Mouse (Mus musculus) kidney, postnatal 25 days (tissue): Measurements from ENCODE around the gene Lcn6.
A peak's percentile ranks its signal among the peaks of the same experiment; 100 is the strongest.
"Not testable (repeated sequence)": the region's sequence is repeated elsewhere in the genome, so short reads cannot be mapped to it uniquely, and the experiment has no call there.

ENCODE experiments used
- DNase-seq, 2 experiments: peaks; one replicate each; pipeline ENCODE4 v3.0.0; 2021; ENCODE audit warnings: mixed read lengths in 2 of 2

Lcn6 gene

DNA sequence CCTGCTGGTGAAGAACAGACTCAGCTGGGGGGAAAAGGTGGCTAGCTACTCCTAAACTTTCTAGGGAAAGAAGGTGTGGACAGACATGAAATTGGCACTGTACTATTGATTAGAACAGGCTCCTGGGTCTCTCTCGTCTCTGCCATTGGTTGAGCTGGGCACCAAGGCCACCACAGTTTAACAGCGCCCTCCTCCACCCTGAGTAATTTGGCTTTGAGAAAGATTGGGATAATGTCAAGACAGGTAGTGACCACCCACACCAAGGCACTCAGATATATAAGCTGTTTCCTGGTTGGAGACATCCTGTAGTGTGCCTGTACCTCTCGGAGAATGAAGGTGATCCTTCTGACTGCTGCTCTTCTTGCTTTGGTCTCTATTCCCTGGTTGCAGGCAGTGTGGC lies at the start of gene Lcn6:
Gene Lcn6, plus strand, starts transcription at position 301 of the 400 bp plus-strand sequence.
- no peak for DNase-seq

DNA sequence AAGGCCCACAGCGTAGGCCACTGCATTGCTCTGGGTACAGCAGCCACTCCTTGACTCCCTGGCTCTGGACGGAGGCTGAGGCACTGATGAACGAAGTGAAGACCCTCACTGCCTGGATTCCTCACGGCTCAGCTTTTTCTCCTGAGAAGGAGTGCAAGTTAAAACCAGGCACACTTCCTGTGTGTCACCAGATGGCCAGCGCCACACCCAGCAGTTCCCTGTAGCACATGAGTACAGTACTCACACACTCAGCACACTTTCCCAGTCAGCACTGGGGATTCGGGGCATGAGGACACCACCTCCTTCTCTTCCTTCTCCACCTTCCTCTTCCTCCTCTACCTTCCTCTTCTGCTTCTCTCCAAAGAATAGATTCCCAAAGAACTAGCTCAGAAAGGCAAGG lies 48.8 kb upstream of the Lcn6 start, which contains the start of gene Fcna:
Gene Fcna, minus strand, starts transcription at position 220 of the 400 bp plus-strand sequence.
- DNase-seq = no peak

DNA sequence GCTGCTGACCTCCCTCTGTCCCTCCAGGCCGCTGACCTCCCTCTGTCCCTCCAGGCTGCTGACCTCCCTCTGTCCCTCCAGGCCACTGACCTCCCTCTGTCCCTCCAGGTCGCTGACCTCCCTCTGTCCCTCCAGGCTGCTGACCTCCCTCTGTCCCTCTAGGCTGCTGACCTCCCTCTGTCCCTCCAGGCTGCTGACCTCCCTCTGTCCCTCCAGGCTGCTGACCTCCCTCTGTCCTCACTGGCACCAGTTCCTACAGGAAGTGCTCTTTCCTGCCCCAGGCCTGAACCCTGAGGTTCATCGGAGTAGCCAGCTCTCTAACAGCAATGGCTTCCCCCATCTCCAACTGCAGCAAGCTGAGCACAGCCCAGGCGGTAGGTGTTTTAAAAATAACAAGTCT lies 47.8 kb upstream of the Lcn6 start:
- DNase-seq = peak; percentile 51 to 76

DNA sequence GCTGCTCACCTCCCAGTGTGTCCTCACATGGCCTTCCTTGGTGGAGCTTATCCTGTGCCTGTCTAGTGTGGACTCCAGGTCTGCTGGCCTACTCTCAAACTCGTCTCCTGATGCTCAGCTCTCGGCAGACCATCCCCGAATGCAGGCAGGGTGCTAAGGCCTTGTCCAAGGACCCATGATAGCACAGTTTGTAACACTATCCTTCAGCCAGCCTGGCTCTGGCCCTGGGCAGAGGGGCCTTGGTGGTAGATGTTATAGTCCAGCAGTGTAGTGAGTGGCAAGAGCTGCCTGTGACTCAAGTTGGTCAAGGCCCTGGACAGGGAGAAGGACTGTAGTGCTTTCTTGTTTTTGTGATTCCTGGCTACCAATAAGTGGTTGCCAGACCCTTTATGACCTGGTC lies 43.0 kb upstream of the Lcn6 start:
- DNase-seq = no peak

DNA sequence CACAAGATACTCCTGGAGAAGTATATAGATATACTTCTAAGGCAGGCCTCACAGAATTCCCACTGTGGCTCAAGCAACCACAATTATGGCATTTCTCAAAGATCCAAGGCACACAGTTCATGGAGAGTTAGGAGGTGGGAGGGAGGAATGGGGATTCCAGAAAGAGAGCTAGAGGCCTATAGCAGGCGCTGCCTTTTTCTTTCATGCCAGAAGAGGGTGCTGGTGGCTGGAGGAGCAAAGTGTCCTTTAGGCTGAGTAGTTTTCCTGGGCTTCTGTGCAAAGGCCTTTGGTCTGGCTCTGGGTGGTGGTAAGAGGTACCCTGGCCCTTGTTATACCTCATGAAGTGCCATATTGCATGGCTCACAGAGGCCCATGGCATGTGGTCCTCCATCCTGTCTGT lies 42.5 kb upstream of the Lcn6 start:
- DNase-seq = no peak

DNA sequence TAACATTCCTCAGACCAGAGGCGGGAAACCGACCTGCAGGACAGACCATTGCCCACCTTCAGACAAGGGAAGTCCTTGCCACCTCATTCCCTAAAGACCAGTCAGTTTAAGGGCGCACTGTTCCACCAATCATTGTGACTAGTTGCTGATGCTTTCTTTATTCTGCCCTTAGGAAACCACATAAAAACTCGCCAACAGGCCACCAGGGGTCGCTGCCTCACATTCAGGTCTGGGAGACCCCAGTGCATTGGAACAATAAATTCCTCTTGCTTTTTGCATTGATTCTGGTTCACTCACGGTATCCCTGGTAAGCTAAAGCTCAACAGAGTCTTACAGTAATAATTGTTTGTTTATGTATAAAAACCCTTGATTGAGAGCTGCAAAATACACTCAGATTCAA lies 36.7 kb upstream of the Lcn6 start:
- peak in 1 of 2 experiments; percentile 56 for DNase-seq

DNA sequence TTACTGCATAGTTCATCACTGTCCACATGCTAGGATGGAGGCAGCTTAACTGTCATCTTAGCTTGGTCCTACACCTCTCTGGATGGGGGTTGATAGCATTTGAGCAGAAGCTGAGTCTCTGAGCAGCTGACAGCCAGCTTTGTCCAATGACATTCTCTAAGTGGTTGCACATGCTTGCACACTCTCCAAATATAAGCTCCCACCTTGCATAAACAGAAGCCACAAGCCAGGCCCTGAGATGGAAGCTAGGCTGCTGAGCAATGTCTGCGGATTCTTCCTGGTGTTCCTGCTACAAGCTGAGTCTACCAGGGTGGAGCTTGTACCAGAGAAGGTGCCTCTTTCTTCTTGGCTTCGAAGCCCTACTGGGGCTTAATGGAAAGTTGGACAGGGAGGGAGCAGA lies 23.7 kb upstream of the Lcn6 start, which contains the start of gene Lcn8:
Gene Lcn8, plus strand, starts transcription at position 219 of the 400 bp plus-strand sequence.
- DNase-seq = no peak

DNA sequence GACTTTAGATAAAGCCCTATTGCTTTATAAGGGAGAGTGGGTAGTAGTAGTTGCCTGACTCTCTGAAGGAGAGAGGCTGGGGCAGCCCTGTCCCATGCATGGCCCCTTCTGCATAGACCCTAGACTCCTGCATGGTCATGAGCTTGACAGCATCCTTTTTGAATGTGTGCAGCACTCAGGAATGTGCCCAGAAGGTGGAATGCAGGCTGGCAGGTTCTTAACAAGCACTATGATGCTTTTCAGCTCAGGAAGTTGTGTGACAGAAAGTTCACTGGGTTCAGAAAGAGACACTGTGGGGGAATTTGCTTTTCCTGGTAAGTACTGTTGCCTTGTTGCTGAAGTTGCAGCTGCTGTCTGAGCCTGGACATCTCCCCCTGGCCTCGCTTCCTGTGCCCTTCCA lies 22.1 kb upstream of the Lcn6 start:
- no peak for DNase-seq

DNA sequence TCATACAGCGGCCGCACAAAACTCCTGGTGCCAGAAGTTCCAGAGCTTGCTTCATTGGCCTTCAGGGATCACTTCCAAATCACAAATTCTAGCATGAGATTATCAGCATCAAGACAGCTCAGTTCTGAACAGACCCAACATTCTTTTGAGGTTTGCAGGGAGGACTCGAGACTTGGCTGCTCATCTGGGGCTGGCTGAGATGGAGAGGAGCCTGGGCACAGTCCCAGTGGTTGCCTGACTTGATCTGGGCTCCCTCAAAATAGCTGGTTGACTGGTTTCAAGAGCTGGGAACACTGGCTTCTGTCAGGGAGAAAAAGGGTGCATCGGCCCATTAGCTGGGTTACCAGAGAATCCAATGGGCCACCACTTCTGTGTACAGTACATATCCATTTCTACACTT lies 19.9 kb upstream of the Lcn6 start:
- no peak for DNase-seq

DNA sequence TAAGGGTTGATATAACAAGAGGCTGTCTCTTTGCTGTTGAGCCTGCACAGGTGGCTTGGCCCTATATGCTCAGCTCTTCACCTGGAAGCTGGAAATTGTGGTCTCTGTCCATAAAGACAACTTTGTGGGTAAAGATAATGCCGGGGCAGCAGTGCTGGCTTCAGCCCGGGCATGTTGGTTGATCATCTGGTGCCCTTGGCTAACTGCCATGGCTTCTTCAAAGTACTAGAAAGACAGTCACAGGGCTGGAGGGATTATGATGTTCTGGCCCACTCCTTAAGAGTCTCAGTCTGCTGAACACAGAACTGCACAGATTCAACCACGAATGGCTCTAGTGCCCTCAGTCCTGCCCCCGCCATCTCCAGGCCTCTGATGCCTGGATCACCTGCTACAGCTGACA lies 19.3 kb upstream of the Lcn6 start:
- peak in 1 of 2 experiments; percentile 24 for DNase-seq

DNA sequence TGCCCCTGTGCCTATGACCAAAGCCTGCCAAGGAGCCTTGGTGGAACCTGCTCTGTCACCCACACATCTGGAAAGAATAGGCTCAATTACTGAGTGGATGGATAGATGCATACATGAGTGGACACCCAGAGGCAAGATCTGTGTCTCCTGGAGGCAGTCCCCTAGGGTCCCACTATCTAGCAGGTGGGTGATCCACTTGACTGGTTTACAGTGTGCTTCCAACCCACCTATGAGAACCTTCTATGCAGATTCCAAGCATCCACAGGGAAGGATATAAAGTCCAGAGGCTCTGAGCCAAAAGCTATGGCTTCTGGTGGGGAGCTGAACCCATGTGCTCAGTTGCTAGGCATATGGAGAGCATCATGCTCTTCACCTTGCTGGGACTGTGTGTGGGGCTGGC lies 18.9 kb upstream of the Lcn6 start, which contains the start of gene Lcn5:
Gene Lcn5, plus strand, starts transcription at position 301 of the 400 bp plus-strand sequence.
- DNase-seq = no peak

DNA sequence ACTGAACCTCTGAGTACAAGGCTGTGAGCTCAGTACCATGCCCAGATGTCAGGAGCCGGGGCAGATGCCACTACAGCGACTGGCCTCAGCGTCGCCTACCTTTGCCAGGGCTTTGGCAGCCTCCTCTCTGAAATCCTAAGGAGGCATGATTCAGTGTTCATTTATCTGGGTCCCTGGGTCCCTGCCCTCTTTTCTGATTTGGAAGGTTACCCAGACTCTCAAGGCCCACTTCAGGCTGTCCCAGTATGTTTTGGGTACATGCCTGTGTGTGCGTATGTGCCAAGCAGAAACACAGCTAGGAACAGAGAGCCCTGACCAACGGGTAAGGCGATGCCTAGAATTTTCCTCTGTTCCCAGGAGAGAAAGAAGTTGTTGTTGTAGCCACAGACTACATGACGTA lies 16.3 kb upstream of the Lcn6 start:
- DNase-seq = no peak

DNA sequence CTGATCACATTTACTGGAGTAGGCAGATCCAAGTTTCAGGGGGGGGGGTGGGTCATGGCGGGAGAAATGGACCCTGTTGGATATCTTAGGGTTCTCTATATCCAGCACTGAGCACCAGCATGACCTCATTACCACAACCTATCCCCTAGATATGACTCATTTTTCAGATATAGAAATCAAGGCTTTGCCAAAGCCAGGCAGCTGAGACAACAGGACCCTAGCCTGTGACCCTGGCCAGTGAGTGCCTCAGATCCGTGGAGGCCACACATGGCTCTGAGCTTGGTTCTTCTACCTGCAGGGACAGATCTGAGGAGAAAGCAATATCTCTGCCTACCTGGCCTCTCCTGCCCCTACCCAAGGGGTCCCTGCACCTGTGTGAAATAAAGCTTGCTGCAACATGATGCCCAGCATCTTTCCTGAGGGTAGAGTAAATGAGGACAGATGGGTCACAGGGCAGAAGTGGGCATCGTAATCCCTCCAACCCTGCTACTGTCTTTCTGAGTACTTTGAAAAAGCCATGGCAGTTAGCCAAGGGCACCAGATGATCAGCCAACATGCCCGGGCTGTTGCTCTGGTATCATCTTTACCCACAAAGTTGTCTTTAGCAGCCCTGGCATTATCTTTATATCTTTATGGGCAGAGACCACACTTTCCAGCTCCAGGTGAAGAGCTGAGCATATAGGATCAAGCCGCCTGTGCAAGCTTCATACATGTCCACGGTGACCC lies 15.2 kb upstream of the Lcn6 start:
- DNase-seq = no peak

DNA sequence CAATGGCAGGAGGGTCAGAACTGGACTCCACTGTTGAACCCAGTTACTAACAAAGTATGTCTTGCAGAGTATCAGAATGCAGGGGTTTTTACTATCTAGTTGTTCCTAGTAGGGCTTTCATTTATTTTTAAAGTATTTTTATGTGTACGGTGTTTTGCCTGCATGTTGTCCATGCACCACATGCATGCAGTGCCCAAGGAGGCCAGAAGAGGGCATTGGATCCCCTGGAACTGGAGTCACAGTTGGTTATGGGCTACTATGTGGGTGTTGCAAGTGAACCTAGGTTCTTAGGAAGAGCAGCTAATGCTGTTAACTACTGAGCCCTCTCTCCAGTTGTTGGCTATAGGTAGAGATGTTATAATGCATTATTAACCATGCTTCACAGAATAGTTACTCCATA lies 13.1 kb upstream of the Lcn6 start:
- DNase-seq = peak; percentile 56 to 67

DNA sequence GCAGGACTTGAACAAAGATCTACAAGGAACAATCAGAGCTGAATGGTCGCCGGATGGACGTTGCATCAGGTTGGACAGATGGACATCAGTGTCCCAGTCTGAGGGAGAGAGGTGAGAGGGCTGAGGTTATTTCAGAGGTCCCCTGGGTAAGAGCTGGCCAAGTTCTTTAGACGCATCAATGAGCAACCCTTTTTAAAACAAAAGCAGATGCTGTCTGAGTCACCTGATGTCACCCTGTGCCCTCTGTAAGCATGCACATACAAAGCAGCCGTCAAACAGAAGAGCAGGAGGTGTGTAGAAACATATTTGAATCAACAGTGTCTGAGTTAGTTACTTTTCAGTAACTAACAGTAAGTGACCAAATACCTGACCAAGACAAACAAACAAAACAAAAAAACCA lies 12.5 kb upstream of the Lcn6 start:
- DNase-seq = no peak

DNA sequence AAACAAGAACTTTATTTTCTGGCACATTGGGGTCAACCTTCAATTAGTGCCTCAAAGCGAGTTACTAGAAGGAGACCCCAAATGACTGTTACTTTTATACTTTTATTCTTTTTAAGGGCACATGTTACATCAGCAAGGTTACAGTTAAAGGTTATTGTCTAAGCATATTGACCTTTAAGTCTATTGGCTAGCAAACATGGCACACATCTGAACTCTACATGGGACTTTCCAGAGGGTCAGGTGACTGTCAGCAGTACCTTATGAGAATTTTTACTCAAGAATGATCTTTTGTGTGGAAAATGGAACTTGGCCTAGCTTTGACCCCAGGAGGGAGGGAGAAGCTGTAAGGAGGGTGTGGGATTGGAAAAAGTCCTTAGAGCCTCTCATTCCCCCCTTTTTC lies 10.1 kb upstream of the Lcn6 start:
- no peak for DNase-seq

DNA sequence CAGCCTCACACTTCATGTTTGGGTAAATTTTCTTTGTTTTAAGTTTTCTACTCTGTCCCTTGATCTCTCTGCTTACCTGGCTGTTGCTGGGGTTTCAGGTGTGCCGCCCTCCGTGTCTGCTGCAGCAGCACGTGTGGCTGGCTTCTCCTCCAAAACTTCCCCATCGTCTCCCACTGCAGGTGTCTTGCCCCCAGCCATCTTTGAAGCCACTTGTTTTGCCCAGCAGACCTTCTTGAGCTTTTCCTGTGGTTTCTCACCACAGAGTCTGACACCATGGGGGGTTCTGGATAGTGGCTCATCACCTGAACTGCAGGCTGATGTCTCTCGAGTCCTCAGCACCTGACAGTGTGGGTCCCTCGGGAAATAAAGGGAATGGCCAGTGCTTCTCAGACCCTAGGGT lies 3.0 kb downstream of the Lcn6 start:
- no peak for DNase-seq

DNA sequence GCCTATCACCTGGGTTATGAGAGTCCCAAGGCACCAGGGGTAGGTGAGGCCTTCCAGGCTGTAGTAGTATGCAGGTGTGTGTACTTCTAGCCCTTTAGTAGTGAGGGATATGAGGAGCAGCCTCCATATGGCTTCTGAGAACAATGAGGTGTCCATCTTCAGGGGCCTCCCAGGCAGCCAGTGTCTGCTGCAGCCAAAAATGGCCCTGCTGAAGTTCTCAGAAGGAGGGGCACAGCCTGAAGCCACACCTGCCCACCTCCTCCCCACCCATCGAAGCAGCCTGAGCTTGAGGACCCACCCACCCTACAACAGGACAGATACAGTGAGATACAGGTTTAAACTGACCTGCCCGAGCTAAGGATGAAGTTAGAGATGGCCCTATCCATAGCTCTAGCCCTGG lies 5.8 kb downstream of the Lcn6 start, which contains the start of gene Lcn10:
Gene Lcn10, plus strand, starts transcription at position 301 of the 400 bp plus-strand sequence.
- no peak for DNase-seq

DNA sequence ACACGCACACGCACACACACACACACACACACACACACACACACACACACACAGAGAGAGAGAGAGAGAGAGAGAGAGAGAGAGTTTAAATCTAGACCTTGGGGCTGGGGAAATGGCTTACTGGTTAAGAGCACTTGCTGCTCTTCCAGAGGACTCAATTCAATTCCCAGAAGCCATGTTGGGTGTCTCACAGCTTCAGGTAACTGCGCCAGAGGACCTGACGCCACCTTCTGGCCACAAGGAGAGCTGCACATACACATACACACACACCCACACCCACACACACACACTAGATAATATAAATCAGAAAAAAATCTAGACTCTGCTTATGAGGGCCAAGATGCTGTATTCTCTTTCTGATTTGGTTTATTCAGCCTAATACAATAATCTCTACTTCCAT lies 10.4 kb downstream of the Lcn6 start:
- DNase-seq = no peak

DNA sequence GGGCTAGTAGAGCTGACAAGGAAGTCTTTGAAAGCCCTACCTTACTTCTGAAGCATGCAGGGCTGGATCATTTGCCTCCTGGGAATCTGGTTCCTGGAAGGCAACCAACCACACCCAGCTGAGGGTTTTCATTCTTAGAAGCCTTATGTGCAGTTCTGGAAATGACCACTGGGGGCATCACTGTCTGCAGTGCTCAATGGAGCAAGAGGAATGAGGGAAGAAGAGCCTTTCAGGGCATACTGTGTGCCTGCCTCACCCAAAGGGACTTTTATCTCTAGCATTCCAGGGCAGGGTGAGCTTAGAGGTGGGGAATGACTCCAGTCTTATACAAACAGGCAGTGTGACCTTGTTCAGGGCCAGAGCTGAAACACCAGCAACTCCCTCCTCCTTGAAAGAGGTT lies 18.0 kb downstream of the Lcn6 start:
- DNase-seq = peak; percentile 47 to 81

DNA sequence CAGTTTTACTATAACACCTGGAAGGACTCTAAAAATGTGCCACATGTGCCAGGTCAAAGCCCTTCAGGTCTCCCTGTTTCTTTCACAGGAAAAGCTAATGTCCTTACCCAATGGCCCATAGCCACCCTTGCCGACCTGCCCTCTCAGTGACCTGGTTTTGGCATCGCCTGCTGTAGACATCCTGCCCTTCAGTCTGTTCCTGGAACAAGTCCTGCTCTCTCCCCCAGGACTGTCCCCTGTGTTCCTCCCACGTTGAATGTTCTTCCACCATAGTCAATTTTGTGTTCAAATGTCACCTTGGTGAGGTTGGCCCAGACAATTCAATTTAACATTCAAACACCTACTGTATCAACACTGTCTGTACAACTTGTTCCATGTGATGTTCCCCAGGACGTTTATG lies 20.4 kb downstream of the Lcn6 start:
- no peak for DNase-seq

DNA sequence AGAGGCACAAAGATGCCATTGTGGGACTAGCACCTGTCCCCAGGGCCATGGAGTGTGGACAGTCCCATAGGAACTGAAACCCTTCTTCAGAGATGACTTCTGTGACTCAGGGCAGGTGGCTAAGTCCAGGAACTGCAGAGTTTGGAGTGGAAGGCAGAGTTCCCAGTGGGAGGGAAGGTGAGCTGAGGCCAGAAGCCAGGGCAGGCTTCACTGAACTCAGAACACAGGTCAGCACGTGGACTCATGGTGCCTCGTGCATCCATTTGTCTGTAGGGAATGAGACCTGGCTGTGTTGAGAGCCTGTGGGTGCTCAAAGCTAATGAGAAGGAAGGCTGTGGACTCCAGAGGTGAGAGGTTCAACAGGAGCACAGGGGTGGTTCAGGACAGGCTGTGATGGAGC lies 22.1 kb downstream of the Lcn6 start:
- DNase-seq = peak in 1 of 2 experiments; percentile 41

DNA sequence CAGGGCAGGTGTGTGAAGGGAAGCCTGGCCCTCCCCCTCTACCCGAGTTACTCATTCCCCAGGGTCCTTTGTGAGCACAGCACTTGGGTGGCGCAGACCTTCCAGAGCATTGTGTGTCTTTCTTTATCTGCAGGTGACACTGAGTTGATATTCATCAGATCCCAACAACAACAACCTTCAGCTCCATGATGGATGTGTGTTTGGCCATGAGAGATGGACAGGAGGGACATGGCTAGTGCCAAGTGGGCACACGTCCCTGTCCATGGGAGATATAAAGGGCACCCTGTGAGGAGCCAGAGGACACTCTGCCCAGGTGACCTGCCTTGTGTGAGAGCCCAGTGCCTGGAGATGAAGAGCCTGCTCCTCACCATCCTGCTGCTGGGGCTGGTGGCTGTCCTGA lies 23.2 kb downstream of the Lcn6 start, which contains the start of gene Obp2a:
Gene Obp2a, plus strand, starts transcription at position 301 of the 400 bp plus-strand sequence.
- not testable (repeated sequence) for DNase-seq

DNA sequence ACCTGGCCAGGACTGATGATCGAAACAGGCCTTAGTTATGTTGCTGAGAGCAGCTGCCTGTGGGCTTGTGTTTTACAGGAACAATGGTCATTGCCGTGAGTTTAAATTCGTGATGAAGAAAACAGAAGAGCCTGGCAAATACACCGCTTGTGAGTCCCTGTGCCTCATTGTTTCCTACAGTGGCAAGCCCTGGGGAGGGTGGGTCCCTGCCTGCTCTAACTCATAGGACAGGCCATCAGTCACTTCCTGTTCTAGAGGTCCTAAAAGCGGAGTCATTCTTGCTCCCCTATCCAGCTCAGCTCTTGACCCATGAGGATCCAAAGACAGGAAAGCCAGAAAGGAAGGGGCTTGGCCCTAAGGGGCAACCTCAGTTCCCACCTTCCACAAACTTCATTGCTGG lies 24.4 kb downstream of the Lcn6 start:
- no peak for DNase-seq

DNA sequence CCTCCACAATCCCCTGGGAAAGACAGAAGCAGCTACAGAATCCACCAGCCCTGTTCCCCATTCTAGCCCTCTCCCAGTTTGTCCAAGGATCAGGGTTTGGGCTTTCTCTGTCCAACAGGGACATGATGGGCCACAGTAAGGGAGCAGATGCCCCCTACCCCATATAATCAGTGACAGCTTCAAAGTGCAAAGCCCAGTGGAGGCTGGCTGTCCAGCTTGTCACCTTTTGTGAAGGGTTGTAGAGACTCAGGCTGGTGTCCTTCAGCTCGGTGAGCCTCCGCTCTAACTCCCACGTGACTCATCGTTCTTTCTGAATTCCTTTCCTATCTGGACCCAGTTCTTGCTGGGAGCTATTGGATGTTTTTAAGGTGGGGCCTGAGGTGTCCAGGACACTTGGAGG lies 27.1 kb downstream of the Lcn6 start:
- DNase-seq = no peak
